Mouse (Mus musculus) ES-E14 (cell line): Measurements from ENCODE around the gene Nr1h2. TPM values are rescaled to one million over a fixed set of nuclear protein-coding genes. Genes with fewer than 3 reads are reported as not detected.

Experiments used
- DNase-seq: peaks from one replicate; pipeline ENCODE4 v3.0.0-alpha.2; 2013; ENCODE audit warnings: low read depth, low spot score
- H3K27ac ChIP-seq: 2 replicates; pipeline ENCODE4 v1.5.1; 2012; ENCODE audit warnings: low read depth, mild to moderate bottlenecking, low read length, moderate library complexity, mixed read lengths; ENCODE audit not compliant: poor library complexity, insufficient read depth, severe bottlenecking
- H3K36me3 ChIP-seq: 2 replicates; pipeline ENCODE4 v1.6.1; 2012; ENCODE audit warnings: mild to moderate bottlenecking, low read length, moderate library complexity, mixed read lengths; ENCODE audit not compliant: control insufficient read depth, poor library complexity, insufficient read depth, severe bottlenecking
- H3K4me1 ChIP-seq, 2 experiments: fragments of 150-350 bp in 1 of 2; sonication (generic) in 1 of 2; 2 replicates each; pipeline ENCODE4 v1.6.1; 2012; ENCODE audit warnings: low read length in 2 of 2, mild to moderate bottlenecking in 1 of 2, mixed read lengths in 1 of 2; ENCODE audit not compliant: control insufficient read depth in 2 of 2, insufficient read depth in 2 of 2, poor library complexity in 1 of 2
- H3K4me3 ChIP-seq, 2 experiments: fragments of 150-350 bp in 1 of 2; sonication (generic) in 1 of 2; 2 replicates each; pipeline ENCODE4 v1.5.1; 2012; ENCODE audit warnings: low read length in 2 of 2, low read depth in 1 of 2, mild to moderate bottlenecking in 1 of 2, mixed read lengths in 1 of 2; ENCODE audit not compliant: insufficient read depth in 1 of 2, poor library complexity in 1 of 2, severe bottlenecking in 1 of 2
- H3K9ac ChIP-seq: 2 replicates; pipeline ENCODE4 v1.6.1; 2012; ENCODE audit warnings: low read depth, mild to moderate bottlenecking, low read length, mixed read lengths; ENCODE audit not compliant: poor library complexity, insufficient read depth, severe bottlenecking
- H3K9me3 ChIP-seq: fragments of 150-350 bp; sonication (generic); 2 replicates; pipeline ENCODE4 v1.6.1; 2012; ENCODE audit warnings: low read depth, mild to moderate bottlenecking, low read length; ENCODE audit not compliant: control insufficient read depth, insufficient read depth
- CHD2 ChIP-seq: IDR thresholded peaks from 2 replicates; pipeline ENCODE4 v1.6.1; 2014; ENCODE audit warnings: mild to moderate bottlenecking, low read depth, low read length, inconsistent platforms
- HCFC1 ChIP-seq: IDR thresholded peaks from 2 replicates; pipeline ENCODE4 v1.6.1; 2012; ENCODE audit warnings: low read length, inconsistent platforms, borderline replicate concordance; ENCODE audit not compliant: insufficient read depth
- MAFK ChIP-seq: IDR thresholded peaks from 2 replicates; pipeline ENCODE4 v1.6.1; 2014; ENCODE audit warnings: mild to moderate bottlenecking, low read depth, low read length, inconsistent platforms; ENCODE audit not compliant: insufficient read depth
- ZC3H11A ChIP-seq: IDR thresholded peaks from 2 replicates; pipeline ENCODE4 v1.6.1; 2012; ENCODE audit warnings: low read depth, mild to moderate bottlenecking, inconsistent platforms, low read length, borderline replicate concordance
- ZNF384 ChIP-seq: IDR thresholded peaks from 2 replicates; pipeline ENCODE4 v1.6.1; 2012; ENCODE audit warnings: low read depth, low read length, inconsistent platforms
- in situ Hi-C, 2 experiments: fragments of 600-800 bp; cut with MboI; formaldehyde crosslinking; loops; one replicate each; pipeline ENCODE4 v1.15.1; 2025; ENCODE audit warnings: low sequenced_read_pairs in 2 of 2, inconsistent platforms in 1 of 2; ENCODE audit not compliant: unreplicated experiment in 2 of 2
- total RNA-seq: library from RNA; depleted of rRNA; stranded (reverse); fragments of 300-350 nt; gene quantifications from 2 replicates; pipeline ENCODE4 v1.2.3, GENCODE M21; 2012

The Nr1h2 gene
- total RNA-seq, 1 experiment: 78.5 TPM

DNA sequence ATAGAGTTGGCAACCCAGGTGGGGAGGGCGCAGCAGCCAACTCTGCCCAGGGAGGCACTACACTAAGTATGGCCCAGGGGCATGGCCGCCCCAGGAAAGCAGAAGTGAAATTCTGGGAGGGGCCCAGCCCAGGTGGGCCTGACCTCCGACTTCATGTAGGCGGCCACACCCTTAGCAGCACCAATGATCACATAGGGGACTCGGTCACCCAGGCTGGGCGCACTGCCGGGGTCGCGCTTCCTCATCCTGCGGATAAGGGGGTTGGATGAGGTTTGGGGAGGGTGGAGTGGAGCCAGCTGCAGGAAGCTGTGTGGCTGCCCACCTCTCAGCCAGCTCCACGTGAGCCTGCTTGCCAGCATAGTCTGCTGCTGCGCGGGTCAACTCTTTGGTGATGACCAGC is 19.5 kb downstream of the Nr1h2 start:
- Histone ChIP-seq H3K4me1 (peaks cover 10 to 51% of the 10 kb centered on the region in 2 experiments; a peak in 3 of 4 replicates), H3K27ac (no peak overlapping the region), H3K36me3 (peaks cover 63% of the 10 kb centered on the region)

DNA sequence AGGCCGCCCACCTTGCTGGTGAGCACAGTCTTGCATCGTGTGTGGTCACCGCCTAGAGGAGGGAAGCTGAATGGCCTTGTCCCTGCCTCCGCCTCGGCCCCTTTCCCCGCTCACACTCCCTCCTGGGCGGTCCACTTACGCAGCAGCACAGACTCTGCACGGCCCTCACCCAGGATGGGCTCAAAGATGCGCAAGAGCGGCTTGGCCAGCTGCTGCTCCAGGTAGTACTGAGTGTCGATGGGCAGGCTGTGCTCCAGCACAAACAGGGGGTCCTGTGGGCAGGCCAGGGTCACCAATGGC is 20.1 kb downstream of the Nr1h2 start:
- H3K4me3 ChIP-seq: peak overlapping the region in 1 of 2 experiments; percentile 29; a peak in 1 of 4 replicates
- TF ChIP-seq ZC3H11A: no peak
- TF ChIP-seq MAFK: no peak
- no peak for TF ChIP-seq ZNF384
- TF ChIP-seq CHD2: no peak
- TF ChIP-seq HCFC1: no peak
- H3K36me3 ChIP-seq: peaks cover 58% of the 10 kb centered on the region
- H3K4me1 ChIP-seq: peaks cover 10 to 52% of the 10 kb centered on the region in 2 experiments; a peak in 3 of 4 replicates
- H3K27ac ChIP-seq: no peak overlapping the region
- H3K9me3 ChIP-seq: no peaks in the 10 kb centered on the region
- DNase-seq: no peak
- in situ Hi-C loops: no loop called here
- H3K9ac ChIP-seq: no peak overlapping the region

More for the DNA sequence above, 19.5 kb downstream of the Nr1h2 start:
- in situ Hi-C loops: no loop called here
- no peak overlapping the region for H3K4me3 ChIP-seq
- no peak for TF ChIP-seq HCFC1
- TF ChIP-seq ZNF384: no peak
- TF ChIP-seq MAFK: no peak
- TF ChIP-seq CHD2: no peak
- TF ChIP-seq ZC3H11A: no peak
- DNase-seq: no peak
- H3K9ac ChIP-seq: no peak overlapping the region
- no peaks in the 10 kb centered on the region for H3K9me3 ChIP-seq

DNA sequence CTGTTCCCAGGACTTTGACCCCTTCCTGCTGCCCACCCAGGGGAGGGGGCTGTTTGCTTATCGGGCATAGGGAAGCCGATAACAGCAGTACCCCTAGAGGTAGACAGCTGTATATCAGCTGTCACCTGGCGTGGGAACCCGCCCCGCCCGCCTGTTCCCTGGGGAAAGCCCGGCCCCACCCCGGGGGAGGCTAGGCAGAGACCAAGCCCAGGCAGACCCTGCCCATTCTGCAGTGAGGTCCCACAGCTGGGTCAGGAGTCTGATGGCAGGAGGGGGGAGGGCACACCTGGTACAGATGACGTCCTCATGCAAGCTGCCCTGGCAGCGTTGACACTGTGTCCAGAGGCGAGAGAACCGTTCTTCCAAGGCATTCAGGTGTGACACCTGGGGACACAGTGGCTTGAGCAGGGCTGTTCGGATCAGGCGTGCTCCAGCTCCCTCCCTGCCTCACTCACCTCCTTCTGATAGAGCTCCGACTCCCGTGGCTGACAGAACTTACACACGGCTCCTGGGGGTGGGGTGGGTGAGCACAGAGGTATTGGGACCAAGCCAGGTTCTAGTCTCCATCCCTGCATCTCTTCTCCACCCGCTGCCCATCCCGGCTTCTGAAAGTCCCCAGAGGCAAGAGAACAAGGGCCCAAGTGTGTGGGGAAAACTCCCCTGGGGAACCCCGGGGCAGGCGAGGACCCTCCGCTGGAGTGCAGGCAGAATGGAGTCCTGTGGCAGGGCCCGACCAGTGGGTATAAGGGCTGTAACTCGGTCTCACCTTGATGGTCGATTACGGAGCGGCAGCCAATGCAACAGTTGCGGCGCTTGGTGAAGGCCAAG is 20.6 kb downstream of the Nr1h2 start:
- no peak for DNase-seq
- Histone ChIP-seq H3K27ac (no peak overlapping the region), H3K9me3 (no peaks in the 10 kb centered on the region), H3K4me3 (peak overlapping the region in 1 of 2 experiments; percentile 29; a peak in 1 of 4 replicates), H3K4me1 (peaks cover 13 to 53% of the 10 kb centered on the region in 2 experiments; a peak in 3 of 4 replicates), H3K9ac (no peak overlapping the region), H3K36me3 (peaks cover 53% of the 10 kb centered on the region)
- TF ChIP-seq MAFK: no peak
- no peak for TF ChIP-seq CHD2
- no peak for TF ChIP-seq ZC3H11A
- TF ChIP-seq ZNF384: no peak
- no peak for TF ChIP-seq HCFC1
- in situ Hi-C loops: no loop called here

DNA sequence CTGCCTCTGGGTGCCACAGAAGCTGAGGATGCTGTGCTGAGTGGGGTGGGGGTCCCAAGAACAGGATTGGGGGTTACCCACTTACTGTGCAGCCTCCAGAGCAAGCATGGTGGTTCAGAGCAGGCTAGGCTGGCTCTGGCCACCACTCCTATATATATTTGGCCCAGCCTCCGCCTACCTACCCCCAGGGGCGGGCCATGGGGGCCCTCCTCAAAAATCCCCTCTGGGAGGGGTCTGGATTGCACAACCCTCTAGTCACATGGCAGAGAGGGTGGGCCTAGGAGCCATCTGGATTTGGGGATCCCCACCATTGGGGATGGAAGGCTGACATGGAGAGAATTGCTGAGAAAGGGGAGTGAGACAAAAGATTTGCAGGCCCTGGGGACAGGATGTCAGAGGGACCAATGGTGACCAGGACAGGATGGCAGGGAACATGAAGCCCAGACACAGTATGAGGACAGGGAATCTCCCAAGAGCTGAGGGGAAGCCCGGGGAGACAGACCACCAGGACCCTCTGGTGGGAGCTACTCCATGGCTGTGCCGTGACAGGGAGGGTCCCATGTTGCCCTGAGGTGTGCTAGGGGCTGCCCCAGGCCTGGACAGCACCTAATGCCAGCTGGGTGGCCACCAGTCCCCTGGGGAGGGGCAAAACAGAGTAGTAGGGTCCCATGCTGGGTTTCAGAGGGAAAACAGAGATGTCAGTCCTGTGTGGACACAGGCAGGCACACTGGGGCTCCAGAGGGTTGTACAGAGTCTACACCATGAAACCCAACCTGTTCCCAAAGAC is 21.6 kb downstream of the Nr1h2 start, which contains the start of gene Spib:
TSS of gene Spib (minus strand) at position 126 of the 787 bp plus-strand sequence.
- no peaks in the 10 kb centered on the region for H3K9me3 ChIP-seq
- in situ Hi-C loops: no loop called here
- peaks cover 15 to 60% of the 10 kb centered on the region in 2 experiments; a peak in 3 of 4 replicates for H3K4me1 ChIP-seq
- TF ChIP-seq ZNF384 (no peak), ZC3H11A (no peak), MAFK (no peak), CHD2 (no peak)
- peaks cover 43% of the 10 kb centered on the region for H3K36me3 ChIP-seq
- no peak within 1 kb of the TSS for H3K9ac ChIP-seq
- DNase-seq: no peak
- H3K27ac ChIP-seq: no peak within 1 kb of the TSS
- H3K4me3 ChIP-seq: no peak within 1 kb of the TSS; a peak in 1 of 4 replicates
